Mouse (Mus musculus) G1E (cell line): ENCODE results near the gene Sypl2. TPM values are rescaled to one million over a fixed set of nuclear protein-coding genes. Genes with fewer than 3 reads are reported as not detected.
"Not testable (repeated sequence)": the region's sequence is repeated elsewhere in the genome, so short reads cannot be mapped to it uniquely, and the experiment has no call there.

Experiments used
- ATAC-seq: 2 replicates; pipeline ENCODE4 v1.8.0; 2016; ENCODE audit warnings: mild to moderate bottlenecking; ENCODE audit not compliant: insufficient number of reproducible peaks, poor library complexity, low FRiP score, severe bottlenecking; ENCODE audit errors: extremely low read depth
- DNase-seq: peaks from one replicate; pipeline ENCODE4 v3.0.0; 2012; ENCODE audit warnings: low spot score
- H3K27me3 ChIP-seq: 2 replicates; pipeline ENCODE4 v1.6.1; 2012; ENCODE audit warnings: mild to moderate bottlenecking, low read length, inconsistent platforms; ENCODE audit not compliant: insufficient read depth
- H3K36me3 ChIP-seq: replicated peaks from 2 replicates; pipeline ENCODE3; 2012; ENCODE audit warnings: mild to moderate bottlenecking, inconsistent platforms
- H3K4me1 ChIP-seq: 2 replicates; pipeline ENCODE4 v1.6.1; 2012; ENCODE audit warnings: low read depth, low read length, inconsistent platforms, mixed read lengths; ENCODE audit not compliant: insufficient read depth
- H3K4me3 ChIP-seq: 2 replicates; pipeline ENCODE4 v1.5.1; 2012; ENCODE audit warnings: low read depth, mild to moderate bottlenecking, inconsistent platforms, low read length, moderate library complexity, mixed read lengths
- H3K9me3 ChIP-seq: replicated peaks from 2 replicates; pipeline ENCODE4 v1.6.1; 2012; ENCODE audit warnings: inconsistent platforms
- CTCF ChIP-seq: IDR thresholded peaks from 2 replicates; pipeline ENCODE4 v1.5.1; 2012; ENCODE audit warnings: low read depth, low read length, inconsistent platforms, mixed read lengths
- GATA1 ChIP-seq: IDR thresholded peaks from 2 replicates; pipeline ENCODE4 v1.6.1; 2012; ENCODE audit warnings: borderline replicate concordance, low read length, inconsistent platforms, mixed read lengths
- GATA2 ChIP-seq: IDR thresholded peaks from 2 replicates; pipeline ENCODE4 v1.6.1; 2012; ENCODE audit warnings: low read depth, low read length, inconsistent platforms, borderline replicate concordance
- POLR2AphosphoS5 ChIP-seq: IDR thresholded peaks from 2 replicates; pipeline ENCODE4 v1.6.1; 2012; ENCODE audit warnings: low read depth, low read length, inconsistent platforms; ENCODE audit not compliant: insufficient replicate concordance
- TAL1 ChIP-seq: conservative IDR thresholded peaks from 2 replicates; pipeline ENCODE4 v1.6.1; 2012; ENCODE audit warnings: low read depth, low read length, inconsistent platforms, mixed read lengths
- polyA plus RNA-seq: library from polyadenylated mRNA; stranded (reverse); fragments of >175 nt; gene quantifications from 2 replicates; pipeline ENCODE4 v1.2.3, GENCODE M21; 2012
- total RNA-seq, 2 experiments: library from RNA; stranded (forward) in 1 of 2; stranded (reverse) in 1 of 2; fragments of 200-1000 nt in 1 of 2; fragments of >200 nt in 1 of 2; fragmentation: Nextera tagmentation in 1 of 2; gene quantifications; 2 replicates each; pipeline ENCODE4 v1.2.3; 2014 to 2017

The Sypl2 gene
- total and polyA plus RNA-seq, 3 experiments: 0.11 TPM; not detected in 2

DNA sequence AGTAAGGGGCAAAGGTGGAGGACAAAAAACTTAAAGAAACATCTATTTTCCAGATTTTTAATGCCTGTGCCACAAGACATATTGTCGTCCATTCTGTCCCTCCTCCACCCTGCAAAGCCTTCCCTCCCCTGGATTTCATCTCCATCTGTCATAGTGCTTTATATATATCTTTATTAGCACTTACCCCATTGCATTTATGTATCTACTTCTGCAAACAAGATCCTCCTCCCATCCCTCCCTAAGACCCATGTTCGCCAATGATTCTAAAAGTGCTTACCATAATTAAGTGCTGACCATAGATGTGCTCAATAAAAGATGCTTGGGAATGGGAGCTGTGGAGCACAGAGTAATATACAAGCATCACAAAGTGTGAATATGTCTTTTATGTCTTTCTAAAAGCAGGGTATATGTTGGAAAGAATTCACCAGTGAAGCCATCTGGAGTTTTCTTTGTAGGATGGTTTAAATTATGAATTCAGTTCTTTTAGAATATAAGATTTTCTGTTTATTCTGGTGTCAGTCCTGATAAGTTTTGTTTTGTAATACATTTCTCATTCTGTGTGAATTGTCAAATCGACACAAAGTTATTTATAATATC is 14.9 kb upstream of the Sypl2 start:
- no peak for TF ChIP-seq CTCF
- no peak for TF ChIP-seq POLR2AphosphoS5
- no peak for TF ChIP-seq GATA2
- TF ChIP-seq TAL1: no peak
- TF ChIP-seq GATA1: no peak
- Histone ChIP-seq H3K36me3 (no peaks in the 10 kb centered on the region), H3K4me3 (no peak overlapping the region), H3K9me3 (no peaks in the 10 kb centered on the region), H3K27me3 (peaks cover 6% of the 10 kb centered on the region; the same call in 1 of the 2 replicates), H3K4me1 (no peaks in the 10 kb centered on the region)
- DNase-seq (no peak), ATAC-seq (no peak)

GRCm38 (mm10) chr3:108237474-108238102 is 11.1 kb upstream of the Sypl2 start:
- not testable (repeated sequence) for DNase-seq, H3K4me3 ChIP-seq, ATAC-seq, H3K36me3 ChIP-seq, H3K4me1 ChIP-seq, H3K27me3 ChIP-seq, H3K9me3 ChIP-seq

GRCm38 (mm10) chr3:108231646-108232045 is 5.2 kb upstream of the Sypl2 start:
- ATAC-seq (no peak), DNase-seq (no peak)
- Histone ChIP-seq H3K36me3 (no peaks in the 10 kb centered on the region), H3K9me3 (no peaks in the 10 kb centered on the region), H3K27me3 (peaks cover 8% of the 10 kb centered on the region), H3K4me3 (no peak overlapping the region), H3K4me1 (no peaks in the 10 kb centered on the region)
- TF ChIP-seq GATA1: no peak

DNA sequence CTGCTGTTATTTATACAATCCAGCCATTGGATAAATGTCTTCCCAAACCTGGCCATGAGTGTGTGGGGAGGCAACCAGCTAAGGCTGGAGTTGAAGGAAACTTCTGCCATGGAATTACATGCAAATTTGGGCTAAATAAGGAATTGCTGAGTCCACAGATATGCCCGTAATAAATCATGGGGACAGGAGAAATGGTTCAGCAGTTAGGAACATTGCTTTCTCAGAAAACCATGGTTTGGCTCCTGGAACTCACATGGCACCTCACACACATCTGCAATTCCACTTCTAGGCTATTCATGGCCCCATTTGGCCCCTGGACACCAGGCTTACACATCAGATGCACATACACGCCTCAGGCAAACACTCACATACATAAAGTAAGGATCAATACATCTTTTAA is 1.1 kb upstream of the Sypl2 start:
- Histone ChIP-seq H3K4me1 (no peaks in the 10 kb centered on the region), H3K36me3 (no peaks in the 10 kb centered on the region), H3K9me3 (0 out of 2 replicates have a peak, but pooled peaks cover 5% of the 10 kb centered on the region), H3K27me3 (peaks cover 23% of the 10 kb centered on the region), H3K4me3 (no peak overlapping the region)
- no peak for DNase-seq
- TF ChIP-seq CTCF (no peak), GATA2 (no peak), GATA1 (no peak), POLR2AphosphoS5 (no peak), TAL1 (no peak)
- ATAC-seq: no peak

- no peak overlapping the region for H3K4me3 ChIP-seq
- no peak for ATAC-seq
Measured at GRCm38 (mm10) chr3:108225711-108226557, 514 bp downstream of the Sypl2 start.

GRCm38 (mm10) chr3:108220661-108221060 is 5.8 kb downstream of the Sypl2 start:
- peaks cover 23% of the 10 kb centered on the region for H3K27me3 ChIP-seq
- no peaks in the 10 kb centered on the region for H3K9me3 ChIP-seq
- ATAC-seq (no peak), DNase-seq (no peak)
- H3K4me3 ChIP-seq: no peak overlapping the region
- H3K36me3 ChIP-seq: no peaks in the 10 kb centered on the region
- H3K4me1 ChIP-seq: no peaks in the 10 kb centered on the region
- TF ChIP-seq CTCF: no peak

More at GRCm38 (mm10) chr3:108225711-108226557, 514 bp downstream of the Sypl2 start:
- peaks cover 25% of the 10 kb centered on the region for H3K27me3 ChIP-seq
- no peaks in the 10 kb centered on the region for H3K4me1 ChIP-seq
- 0 out of 2 replicates have a peak, but pooled peaks cover 5% of the 10 kb centered on the region for H3K9me3 ChIP-seq
- TF ChIP-seq TAL1: no peak
- no peak for TF ChIP-seq POLR2AphosphoS5
- no peak for TF ChIP-seq CTCF
- no peak for TF ChIP-seq GATA2
- no peak for TF ChIP-seq GATA1
- DNase-seq: no peak
- no peaks in the 10 kb centered on the region for H3K36me3 ChIP-seq
